Mouse (Mus musculus) heart, embryonic 11.5 days (tissue): ENCODE measurements around the gene Klhl24. TPM values are rescaled to one million over a fixed set of nuclear protein-coding genes. Genes with fewer than 3 reads are reported as not detected.

Source experiments
- ATAC-seq: fragments of 200-750 bp; cut with Nextera tagmentation; replicated peaks from 2 replicates; pipeline ENCODE4 v1.8.0; 2017; ENCODE audit warnings: moderate library complexity; ENCODE audit not compliant: insufficient number of reproducible peaks, low FRiP score, low TSS enrichment
- H3K27ac ChIP-seq: fragments of 300-500 bp; sonication (generic); 2 replicates; pipeline ENCODE4 v1.5.1; 2014; ENCODE audit warnings: mild to moderate bottlenecking, low read depth, low read length
- H3K27me3 ChIP-seq: fragments of 300-500 bp; sonication (generic); 2 replicates; pipeline ENCODE4 v1.6.1; 2014; ENCODE audit warnings: mild to moderate bottlenecking, low read length, mixed read lengths; ENCODE audit not compliant: control insufficient read depth, insufficient read depth
- H3K36me3 ChIP-seq: fragments of 300-500 bp; sonication (generic); 2 replicates; pipeline ENCODE4 v1.6.1; 2014; ENCODE audit warnings: mild to moderate bottlenecking, low read length, moderate library complexity, mixed read lengths; ENCODE audit not compliant: control insufficient read depth, insufficient read depth
- H3K4me1 ChIP-seq: fragments of 300-500 bp; sonication (generic); 2 replicates; pipeline ENCODE4 v1.6.1; 2014; ENCODE audit warnings: low read length; ENCODE audit not compliant: control insufficient read depth, insufficient read depth
- H3K4me2 ChIP-seq: fragments of 300-500 bp; sonication (generic); 2 replicates; pipeline ENCODE4 v1.6.1; 2014; ENCODE audit warnings: mild to moderate bottlenecking, moderate library complexity
- H3K4me3 ChIP-seq: fragments of 300-500 bp; sonication (generic); 2 replicates; pipeline ENCODE4 v1.5.1; 2014; ENCODE audit warnings: low read depth, low read length
- H3K9ac ChIP-seq: fragments of 300-500 bp; sonication (generic); 2 replicates; pipeline ENCODE4 v1.6.1; 2014; ENCODE audit warnings: mild to moderate bottlenecking, low read depth, low read length, moderate library complexity
- H3K9me3 ChIP-seq: fragments of 300-500 bp; sonication (generic); replicated peaks from 2 replicates; pipeline ENCODE4 v1.6.1; 2016; ENCODE audit warnings: low read length; ENCODE audit not compliant: control insufficient read depth
- WGBS: fragments of 180-500 bp; shearing (Covaris S2); extraction: QIAGEN DNeasy Blood & Tissue Kit; methylation state at CpG from one replicate; pipeline ENCODE4 v1.1.7; 2014; ENCODE audit not compliant: insufficient replicate concordance; 5-methylcytosine and 5-hydroxymethylcytosine counted together
- polyA plus RNA-seq: library from polyadenylated mRNA; unstranded; fragments of >200 nt; fragmentation: Nextera tagmentation; extraction: Ambion mirVana; gene quantifications from 2 replicates; pipeline ENCODE4 v1.2.1, GENCODE M21; 2014

The Klhl24 gene
- polyA plus RNA-seq, 1 experiment from 2014 or later: 31.5 TPM

GRCm38 (mm10) chr16:20169071-20169470 is 71.7 kb downstream of the Klhl24 start:
- H3K36me3 ChIP-seq: peaks cover 42% of the 10 kb centered on the region
- no peaks in the 10 kb centered on the region for H3K27me3 ChIP-seq
- WGBS: 85% methylated on average over 3 of the region's 3 CpGs
- H3K4me1 ChIP-seq: no peaks in the 10 kb centered on the region; the same call in 1 of the 2 replicates
- no peak overlapping the region for H3K27ac ChIP-seq
- no peaks in the 10 kb centered on the region for H3K9me3 ChIP-seq
- no peak overlapping the region for H3K4me3 ChIP-seq
- no peak overlapping the region for H3K9ac ChIP-seq
- no peak overlapping the region for H3K4me2 ChIP-seq
- ATAC-seq: no peak

GRCm38 (mm10) chr16:20169471-20170106 is 72.2 kb downstream of the Klhl24 start:
- Histone ChIP-seq H3K27me3 (no peaks in the 10 kb centered on the region), H3K9me3 (no peaks in the 10 kb centered on the region), H3K4me1 (no peaks in the 10 kb centered on the region; the same call in 1 of the 2 replicates), H3K9ac (no peak overlapping the region), H3K4me2 (no peak overlapping the region), H3K36me3 (peaks cover 42% of the 10 kb centered on the region), H3K27ac (no peak overlapping the region), H3K4me3 (no peak overlapping the region)
- WGBS: 71% methylated on average over 3 of the region's 3 CpGs
- peak; percentile 59; the same call in 1 of the 2 replicates for ATAC-seq

Other genes with a start within 250 kb of the Klhl24 start
- 29.2 and 35.4 TPM in 2 replicates for gene Klhl6, start 114.5 kb upstream of the Klhl24 start, polyA plus RNA-seq
- gene Yeats2, start 43.5 kb downstream of the Klhl24 start, polyA plus RNA-seq: 22.3 and 24.7 TPM in 2 replicates
- 1.8 TPM in 2 replicates for gene Map6d1, start 143.8 kb downstream of the Klhl24 start, polyA plus RNA-seq
- 78.0 and 79.7 TPM in 2 replicates for gene Parl, start 204.8 kb downstream of the Klhl24 start, polyA plus RNA-seq
- not detected in 2 replicates for gene Cyp2ab1, start 227.9 kb downstream of the Klhl24 start, polyA plus RNA-seq